In the genomic region with DNA sequence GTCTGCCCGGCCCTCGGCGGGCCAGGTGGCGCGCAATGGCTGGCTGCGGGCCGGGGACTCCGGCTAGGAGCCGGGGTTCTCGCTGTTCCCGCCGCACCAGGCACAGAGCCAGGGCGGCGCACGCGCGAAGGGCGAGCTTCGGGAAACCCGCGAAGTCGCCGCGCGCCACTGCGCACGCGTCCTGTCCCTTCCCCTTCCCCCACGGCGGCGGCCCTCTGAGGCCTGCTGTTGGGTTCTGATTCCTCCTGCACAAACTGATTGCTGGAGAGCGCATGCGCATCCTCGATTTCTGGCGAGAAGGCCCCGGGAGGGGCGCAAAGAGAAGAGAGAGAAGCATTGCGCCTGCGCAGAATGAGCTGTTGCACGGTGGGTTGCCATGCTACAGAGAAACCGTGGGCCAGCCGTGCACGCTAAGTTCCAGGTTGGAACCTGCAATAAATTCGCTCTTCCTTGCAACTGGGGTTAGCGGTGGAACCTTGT, we compare ENCODE assay signal across 8 mouse cellular contexts. TPM values are rescaled to one million over a fixed set of nuclear protein-coding genes. Genes with fewer than 3 reads are reported as not detected.
DNase-seq lines count a peak whose midpoint lies in the region; ATAC-seq and TF ChIP-seq lines count a peak whose summit lies in the region.

No protein-coding gene starts in this region.

- TF ChIP-seq POLR2A in brain, embryonic 14.5 days (IDR thresholded peaks at IDR 0.05; ENCODE audit: borderline replicate concordance, extremely low read depth, insufficient read depth, insufficient read length, poor library complexity, severe bottlenecking) = peak; percentile 89
- TF ChIP-seq POLR2A in liver, adult 2 months (IDR thresholded peaks at IDR 0.05; ENCODE audit: extremely low read depth, insufficient read depth, low read length) = no peak
- TF ChIP-seq POLR2A in myocyte (IDR thresholded peaks at IDR 0.05; ENCODE audit: insufficient read length, low read depth) = peak; percentile 53

- peak overlapping the region; percentile 89 for H3K4me2 ChIP-seq in heart, embryonic 11.5 days
- H3K4me2 ChIP-seq in kidney, embryonic 16.5 days (replicated peaks; ENCODE audit: low read depth, low read length) = peak overlapping the region; percentile 88
- H3K4me2 ChIP-seq in myocyte (ENCODE audit: low read depth) = peak overlapping the region; percentile 73
- H3K4me2 ChIP-seq in stomach, embryonic 14.5 days (replicated peaks; ENCODE audit: low read depth, low read length) = peak overlapping the region; percentile 98

- peak overlapping the region; percentile 68 for H3K4me3 ChIP-seq in erythroblast, embryonic 14.5 days (replicated peaks)
- H3K4me3 ChIP-seq in heart, embryonic 11.5 days (ENCODE audit: low read depth, low read length) = peak overlapping the region; percentile 74
- peak overlapping the region; percentile 83 for H3K4me3 ChIP-seq in kidney, embryonic 16.5 days (ENCODE audit: low read length)
- peak overlapping the region; percentile 50 for H3K4me3 ChIP-seq in liver, adult 2 months (ENCODE audit: insufficient read depth, low read depth, low read length)
- H3K4me3 ChIP-seq in myocyte = peak overlapping the region; percentile 90
- peak overlapping the region; percentile 75 for H3K4me3 ChIP-seq in stomach, embryonic 14.5 days (ENCODE audit: low read depth, low read length)

- H3K9ac ChIP-seq in heart, embryonic 11.5 days (ENCODE audit: low read depth, low read length) = peak overlapping the region; percentile 87
- peak overlapping the region; percentile 87 for H3K9ac ChIP-seq in kidney, embryonic 16.5 days (replicated peaks; ENCODE audit: low read length)
- peak overlapping the region; percentile 64 for H3K9ac ChIP-seq in liver, adult 2 months (ENCODE audit: low read depth, low read length)
- H3K9ac ChIP-seq in stomach, embryonic 14.5 days (replicated peaks; ENCODE audit: low read depth, low read length) = peak overlapping the region; percentile 65

- DNase-seq in B cell, adult 2 months = peak; percentile 90 to 91
- peak; percentile 100 for DNase-seq in brain, embryonic 14.5 days (ENCODE audit: low read depth)
- peak; percentile 89 for DNase-seq in liver, adult 2 months (ENCODE audit: extremely low read depth, low read depth, low spot score)

- H3K27ac ChIP-seq in heart, embryonic 11.5 days (ENCODE audit: low read depth, low read length) = peak overlapping the region; percentile 91
- peak overlapping the region; percentile 94 for H3K27ac ChIP-seq in kidney, embryonic 16.5 days (ENCODE audit: low read length)
- peak overlapping the region; percentile 49 for H3K27ac ChIP-seq in liver, adult 2 months (replicated peaks; ENCODE audit: insufficient read depth, low read depth, low read length)
- peak overlapping the region; percentile 91 for H3K27ac ChIP-seq in stomach, embryonic 14.5 days (ENCODE audit: low read length)

- peak overlapping the region; percentile 3 for H3ac ChIP-seq in myocyte (ENCODE audit: control insufficient read depth, insufficient read length)

- peaks cover 9% of the 10 kb centered on the region for H3K79me2 ChIP-seq in liver, adult 2 months (ENCODE audit: control insufficient read depth, insufficient read depth, low read length)
- peaks cover 27% of the 10 kb centered on the region for H3K79me2 ChIP-seq in myocyte (ENCODE audit: control insufficient read depth, insufficient read depth)

- ATAC-seq in heart, embryonic 11.5 days (replicated peaks; ENCODE audit: insufficient number of reproducible peaks, low FRiP score, low TSS enrichment) = peak; percentile 87
- peak; percentile 88 for ATAC-seq in kidney, embryonic 16.5 days (ENCODE audit: low FRiP score, low TSS enrichment)
- peak; percentile 87 for ATAC-seq in stomach, embryonic 14.5 days (ENCODE audit: insufficient number of reproducible peaks, insufficient read depth, low FRiP score, low read depth)

- WGBS in heart, embryonic 11.5 days (ENCODE audit: insufficient replicate concordance) = under 1% methylated on average over 45 of the region's 45 CpGs
- 0% methylated on average over 45 of the region's 45 CpGs for WGBS in kidney, embryonic 16.5 days
- WGBS in liver, adult 2 months = under 1% methylated on average over 45 of the region's 45 CpGs
- under 1% methylated on average over 45 of the region's 45 CpGs for WGBS in stomach, embryonic 14.5 days

- H3K9me3 ChIP-seq in erythroblast, embryonic 14.5 days (ENCODE audit: control insufficient read depth, low read length) = no peaks in the 10 kb centered on the region
- no peaks in the 10 kb centered on the region for H3K9me3 ChIP-seq in heart, embryonic 11.5 days (replicated peaks; ENCODE audit: control insufficient read depth, low read length)
- no peaks in the 10 kb centered on the region for H3K9me3 ChIP-seq in kidney, embryonic 16.5 days (ENCODE audit: low read length)
- no peaks in the 10 kb centered on the region for H3K9me3 ChIP-seq in stomach, embryonic 14.5 days (ENCODE audit: control insufficient read depth, low read depth, low read length)

- no peaks in the 10 kb centered on the region for H3K27me3 ChIP-seq in erythroblast, embryonic 14.5 days (ENCODE audit: control insufficient read depth)
- H3K27me3 ChIP-seq in heart, embryonic 11.5 days (ENCODE audit: control insufficient read depth, insufficient read depth, low read length) = no peaks in the 10 kb centered on the region
- no peaks in the 10 kb centered on the region for H3K27me3 ChIP-seq in kidney, embryonic 16.5 days (ENCODE audit: insufficient read depth, low read length)
- no peaks in the 10 kb centered on the region for H3K27me3 ChIP-seq in liver, adult 2 months (ENCODE audit: control insufficient read depth, insufficient read depth, low read length)
- no peaks in the 10 kb centered on the region for H3K27me3 ChIP-seq in myocyte (ENCODE audit: control insufficient read depth, insufficient read depth, insufficient read length)
- H3K27me3 ChIP-seq in stomach, embryonic 14.5 days (ENCODE audit: control insufficient read depth, insufficient read depth, low read length) = no peaks in the 10 kb centered on the region

- TF ChIP-seq CTCF in brain, embryonic 14.5 days (IDR thresholded peaks at IDR 0.05; ENCODE audit: borderline replicate concordance, extremely low read depth, insufficient read depth, insufficient read length) = no peak
- TF ChIP-seq CTCF in liver, adult 2 months (IDR thresholded peaks at IDR 0.05; ENCODE audit: low read depth, low read length) = no peak

- H3K36me3 ChIP-seq in erythroblast, embryonic 14.5 days (ENCODE audit: control insufficient read depth) = peaks cover 33% of the 10 kb centered on the region
- H3K36me3 ChIP-seq in heart, embryonic 11.5 days (ENCODE audit: control insufficient read depth, insufficient read depth, low read length) = peaks cover 4% of the 10 kb centered on the region; the same call in 1 of the 2 replicates
- peaks cover 14% of the 10 kb centered on the region; the same call in 1 of the 2 replicates for H3K36me3 ChIP-seq in kidney, embryonic 16.5 days (ENCODE audit: insufficient read depth, low read length)
- H3K36me3 ChIP-seq in liver, adult 2 months (ENCODE audit: control insufficient read depth, insufficient read depth, low read length) = no peaks in the 10 kb centered on the region
- H3K36me3 ChIP-seq in myocyte (ENCODE audit: control insufficient read depth, insufficient read depth) = peaks cover 3% of the 10 kb centered on the region
- peaks cover 4% of the 10 kb centered on the region; the same call in 1 of the 2 replicates for H3K36me3 ChIP-seq in stomach, embryonic 14.5 days (ENCODE audit: control insufficient read depth, insufficient read depth, low read length)

- peaks cover 69% of the 10 kb centered on the region for H3K4me1 ChIP-seq in erythroblast, embryonic 14.5 days (ENCODE audit: control insufficient read depth)
- H3K4me1 ChIP-seq in heart, embryonic 11.5 days (ENCODE audit: control insufficient read depth, insufficient read depth, low read length) = peaks cover 37% of the 10 kb centered on the region
- H3K4me1 ChIP-seq in kidney, embryonic 16.5 days (ENCODE audit: insufficient read depth, low read length) = peaks cover 39% of the 10 kb centered on the region
- H3K4me1 ChIP-seq in liver, adult 2 months (ENCODE audit: control insufficient read depth, insufficient read depth, low read length) = peaks cover 12% of the 10 kb centered on the region
- peaks cover 11% of the 10 kb centered on the region; the same call in 1 of the 2 replicates for H3K4me1 ChIP-seq in stomach, embryonic 14.5 days (ENCODE audit: control insufficient read depth, insufficient read depth, low read length)

RNA-seq across cellular contexts. Expression of a gene that starts 0.6 kb away (rescaled TPM):
- polyA plus RNA-seq in brain, embryonic 14.5 days (2012; rRNA removed) = 12.6 and 13.0 TPM in 2 replicates
- polyA plus RNA-seq in erythroblast, embryonic 14.5 days (2012) = 0.17 and 0.58 TPM in 2 replicates
- 5.5 and 7.0 TPM in 2 replicates for polyA plus RNA-seq in heart, embryonic 11.5 days (2014; fragmentation: Nextera tagmentation; extraction: Ambion mirVana)
- polyA plus RNA-seq in kidney, embryonic 16.5 days (2015; fragmentation: Nextera tagmentation; extraction: Ambion mirVana) = 3.1 and 5.0 TPM in 2 replicates
- 0.20 and 0.83 TPM in 2 replicates for total RNA-seq in liver, adult 2 months (2014; rRNA removed)
- 1.4 and 2.0 TPM in 2 replicates for polyA plus RNA-seq in liver, adult 2 months (2012; rRNA removed)
- 19.0 TPM for polyA plus RNA-seq in myocyte (2012; fragmentation: generic; extraction: Trizol)
- polyA plus RNA-seq in stomach, embryonic 14.5 days (2014; fragmentation: Nextera tagmentation; extraction: Ambion mirVana) = 3.7 and 4.9 TPM in 2 replicates

RNA-seq across cellular contexts. Expression of a gene that starts 0.7 kb away (rescaled TPM):
- 84.2 and 106 TPM in 2 replicates for polyA plus RNA-seq in brain, embryonic 14.5 days (2012; rRNA removed)
- 18.1 and 19.7 TPM in 2 replicates for polyA plus RNA-seq in erythroblast, embryonic 14.5 days (2012)
- 270 and 275 TPM in 2 replicates for polyA plus RNA-seq in heart, embryonic 11.5 days (2014; fragmentation: Nextera tagmentation; extraction: Ambion mirVana)
- polyA plus RNA-seq in kidney, embryonic 16.5 days (2015; fragmentation: Nextera tagmentation; extraction: Ambion mirVana) = 197 and 199 TPM in 2 replicates
- total RNA-seq in liver, adult 2 months (2014; rRNA removed) = 132 and 141 TPM in 2 replicates
- polyA plus RNA-seq in liver, adult 2 months (2012; rRNA removed) = 206 and 221 TPM in 2 replicates
- 277 TPM for polyA plus RNA-seq in myocyte (2012; fragmentation: generic; extraction: Trizol)
- polyA plus RNA-seq in stomach, embryonic 14.5 days (2014; fragmentation: Nextera tagmentation; extraction: Ambion mirVana) = 190 and 202 TPM in 2 replicates

RNA-seq across cellular contexts. Expression of a gene that starts 1.1 kb away (rescaled TPM):
- 0.37 and 0.53 TPM in 2 replicates for polyA plus RNA-seq in brain, embryonic 14.5 days (2012; rRNA removed)
- 0.10 and 0.18 TPM in 2 replicates for polyA plus RNA-seq in erythroblast, embryonic 14.5 days (2012)
- polyA plus RNA-seq in heart, embryonic 11.5 days (2014; fragmentation: Nextera tagmentation; extraction: Ambion mirVana) = 1.6 and 1.8 TPM in 2 replicates
- 3.8 and 3.9 TPM in 2 replicates for polyA plus RNA-seq in kidney, embryonic 16.5 days (2015; fragmentation: Nextera tagmentation; extraction: Ambion mirVana)
- total RNA-seq in liver, adult 2 months (2014; rRNA removed) = not detected in 2 replicates
- polyA plus RNA-seq in liver, adult 2 months (2012; rRNA removed) = 0.09 TPM in 1 of 2 replicates, not detected in the other
- polyA plus RNA-seq in myocyte (2012; fragmentation: generic; extraction: Trizol) = 0.92 TPM
- polyA plus RNA-seq in stomach, embryonic 14.5 days (2014; fragmentation: Nextera tagmentation; extraction: Ambion mirVana) = 3.4 and 3.9 TPM in 2 replicates

RNA-seq across cellular contexts. Expression of a gene that starts 15.6 kb away (rescaled TPM):
- polyA plus RNA-seq in brain, embryonic 14.5 days (2012; rRNA removed) = 5.0 and 5.6 TPM in 2 replicates
- polyA plus RNA-seq in erythroblast, embryonic 14.5 days (2012) = not detected in 2 replicates
- 0.21 and 0.49 TPM in 2 replicates for polyA plus RNA-seq in heart, embryonic 11.5 days (2014; fragmentation: Nextera tagmentation; extraction: Ambion mirVana)
- polyA plus RNA-seq in kidney, embryonic 16.5 days (2015; fragmentation: Nextera tagmentation; extraction: Ambion mirVana) = 0.94 and 0.99 TPM in 2 replicates
- total RNA-seq in liver, adult 2 months (2014; rRNA removed) = under 0.01 TPM in 1 of 2 replicates, not detected in the other
- polyA plus RNA-seq in liver, adult 2 months (2012; rRNA removed) = 0.01 and 0.05 TPM in 2 replicates
- polyA plus RNA-seq in myocyte (2012; fragmentation: generic; extraction: Trizol) = 0.20 TPM
- 0.42 and 0.64 TPM in 2 replicates for polyA plus RNA-seq in stomach, embryonic 14.5 days (2014; fragmentation: Nextera tagmentation; extraction: Ambion mirVana)

Comparison
In these comparisons a context has a peak if more than half of its experiments do, and no peak if none do; other contexts are left out.
1. Peak in every context shown above with its lines: DNase-seq, ATAC-seq, H3K4me3 ChIP-seq and H3K27ac ChIP-seq.